Mouse (Mus musculus) G1E (cell line): ENCODE data around the gene Tada1. TPM values are rescaled to one million over a fixed set of nuclear protein-coding genes. Genes with fewer than 3 reads are reported as not detected.

Source experiments
- ATAC-seq: 2 replicates; pipeline ENCODE4 v1.8.0; 2016; ENCODE audit warnings: mild to moderate bottlenecking; ENCODE audit not compliant: insufficient number of reproducible peaks, poor library complexity, low FRiP score, severe bottlenecking; ENCODE audit errors: extremely low read depth
- DNase-seq: peaks from one replicate; pipeline ENCODE4 v3.0.0; 2012; ENCODE audit warnings: low spot score
- H3K27me3 ChIP-seq: 2 replicates; pipeline ENCODE4 v1.6.1; 2012; ENCODE audit warnings: mild to moderate bottlenecking, low read length, inconsistent platforms; ENCODE audit not compliant: insufficient read depth
- H3K36me3 ChIP-seq: replicated peaks from 2 replicates; pipeline ENCODE3; 2012; ENCODE audit warnings: mild to moderate bottlenecking, inconsistent platforms
- H3K4me1 ChIP-seq: 2 replicates; pipeline ENCODE4 v1.6.1; 2012; ENCODE audit warnings: low read depth, low read length, inconsistent platforms, mixed read lengths; ENCODE audit not compliant: insufficient read depth
- H3K4me3 ChIP-seq: 2 replicates; pipeline ENCODE4 v1.5.1; 2012; ENCODE audit warnings: low read depth, mild to moderate bottlenecking, inconsistent platforms, low read length, moderate library complexity, mixed read lengths
- H3K9me3 ChIP-seq: replicated peaks from 2 replicates; pipeline ENCODE4 v1.6.1; 2012; ENCODE audit warnings: inconsistent platforms
- CTCF ChIP-seq: IDR thresholded peaks from 2 replicates; pipeline ENCODE4 v1.5.1; 2012; ENCODE audit warnings: low read depth, low read length, inconsistent platforms, mixed read lengths
- GATA1 ChIP-seq: IDR thresholded peaks from 2 replicates; pipeline ENCODE4 v1.6.1; 2012; ENCODE audit warnings: borderline replicate concordance, low read length, inconsistent platforms, mixed read lengths
- GATA2 ChIP-seq: IDR thresholded peaks from 2 replicates; pipeline ENCODE4 v1.6.1; 2012; ENCODE audit warnings: low read depth, low read length, inconsistent platforms, borderline replicate concordance
- POLR2AphosphoS5 ChIP-seq: IDR thresholded peaks from 2 replicates; pipeline ENCODE4 v1.6.1; 2012; ENCODE audit warnings: low read depth, low read length, inconsistent platforms; ENCODE audit not compliant: insufficient replicate concordance
- TAL1 ChIP-seq: conservative IDR thresholded peaks from 2 replicates; pipeline ENCODE4 v1.6.1; 2012; ENCODE audit warnings: low read depth, low read length, inconsistent platforms, mixed read lengths
- polyA plus RNA-seq: library from polyadenylated mRNA; stranded (reverse); fragments of >175 nt; gene quantifications from 2 replicates; pipeline ENCODE4 v1.2.3, GENCODE M21; 2012
- total RNA-seq, 2 experiments: library from RNA; stranded (forward) in 1 of 2; stranded (reverse) in 1 of 2; fragments of 200-1000 nt in 1 of 2; fragments of >200 nt in 1 of 2; fragmentation: Nextera tagmentation in 1 of 2; gene quantifications; 2 replicates each; pipeline ENCODE4 v1.2.3; 2014 to 2017

The Tada1 gene
- total and polyA plus RNA-seq, 3 experiments = 18.3 to 41.3 (median 27.8) TPM

DNA sequence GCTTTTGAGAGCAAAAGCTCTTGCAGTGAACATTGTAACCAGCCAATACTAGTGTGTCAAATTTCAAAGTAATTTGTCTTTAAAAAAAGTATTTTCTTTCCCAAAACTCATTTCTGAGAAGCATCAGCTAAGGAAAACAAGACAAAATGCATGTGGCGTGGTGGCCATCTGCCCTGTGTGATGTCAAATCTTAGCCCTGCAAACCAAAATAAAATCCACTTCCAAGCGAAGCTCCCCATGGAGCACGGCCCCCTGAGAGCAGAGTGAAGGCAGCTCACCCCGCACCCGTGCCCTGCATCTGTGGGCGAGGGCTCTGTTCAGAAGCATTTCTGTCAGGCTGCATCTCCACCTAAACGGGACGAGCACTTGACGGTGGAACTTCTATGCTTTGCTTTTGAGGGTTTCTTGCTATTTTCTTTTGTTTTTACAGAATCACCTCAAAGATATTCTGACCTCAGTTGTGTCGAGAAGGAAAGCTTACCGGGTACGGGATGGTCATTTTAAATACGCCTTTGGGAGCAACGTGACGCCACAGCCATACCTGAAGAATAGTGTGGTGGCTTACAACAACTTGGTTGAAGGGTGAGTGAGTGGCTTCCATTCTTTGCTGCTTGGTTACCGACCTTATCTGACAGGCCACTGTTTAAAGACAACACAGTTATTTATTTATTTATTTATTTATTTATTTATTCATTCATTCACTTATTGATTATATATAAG, 10.7 kb downstream of the Tada1 start:
- ATAC-seq (no peak), DNase-seq (no peak)
- Histone ChIP-seq H3K4me3 (no peak overlapping the region), H3K36me3 (peaks cover 93% of the 10 kb centered on the region), H3K4me1 (no peaks in the 10 kb centered on the region), H3K27me3 (no peaks in the 10 kb centered on the region), H3K9me3 (no peaks in the 10 kb centered on the region)
- TF ChIP-seq GATA1 = no peak
- no peak for TF ChIP-seq POLR2AphosphoS5
- TF ChIP-seq TAL1 = no peak
- no peak for TF ChIP-seq CTCF
- TF ChIP-seq GATA2 = no peak

DNA sequence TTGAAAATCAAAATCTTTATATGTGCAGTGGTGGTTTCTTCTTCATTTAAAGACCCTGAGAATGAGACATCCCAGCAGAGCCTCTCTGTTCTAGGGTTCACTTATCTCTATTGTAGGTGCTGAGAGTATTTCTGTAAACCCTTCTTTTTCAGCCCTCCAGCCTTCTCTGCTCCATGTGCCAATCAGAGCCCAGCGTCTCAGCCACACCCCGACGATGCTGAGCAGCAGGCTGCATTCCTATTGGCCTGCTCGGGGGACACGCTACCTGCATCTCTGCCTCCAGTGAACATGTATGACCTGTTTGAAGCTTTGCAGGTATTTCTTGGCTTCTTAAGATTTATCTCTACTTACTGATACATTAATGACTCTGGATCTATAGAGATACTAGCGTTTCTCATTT, 12.8 kb downstream of the Tada1 start:
- no peaks in the 10 kb centered on the region for H3K4me1 ChIP-seq
- no peak overlapping the region for H3K4me3 ChIP-seq
- DNase-seq (no peak), ATAC-seq (no peak)
- no peaks in the 10 kb centered on the region for H3K9me3 ChIP-seq
- peaks cover 82% of the 10 kb centered on the region for H3K36me3 ChIP-seq
- no peak for TF ChIP-seq TAL1
- no peak for TF ChIP-seq GATA2
- TF ChIP-seq CTCF = no peak
- no peak for TF ChIP-seq POLR2AphosphoS5
- no peak for TF ChIP-seq GATA1
- no peaks in the 10 kb centered on the region for H3K27me3 ChIP-seq

DNA sequence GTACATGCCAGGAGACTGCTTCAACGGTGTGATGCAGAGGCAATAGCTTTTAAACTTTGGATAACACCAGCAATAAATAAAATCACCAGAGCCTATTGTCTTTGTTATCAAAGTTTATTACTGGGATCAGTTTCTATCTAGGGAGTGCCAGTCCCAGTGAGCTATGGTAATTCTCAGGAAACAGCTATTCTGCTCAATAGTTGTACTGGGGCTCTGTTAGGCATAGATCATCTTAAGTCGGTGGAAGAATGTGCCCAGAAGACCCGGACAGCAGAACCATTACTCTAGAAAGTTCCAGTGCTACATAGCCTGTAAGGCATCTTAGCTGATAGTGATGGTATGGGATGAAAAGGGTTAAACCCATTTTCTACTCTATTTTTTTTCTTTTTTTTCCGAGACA, 15.9 kb downstream of the Tada1 start:
- DNase-seq (no peak), ATAC-seq (no peak)
- no peak overlapping the region for H3K4me3 ChIP-seq
- no peaks in the 10 kb centered on the region for H3K4me1 ChIP-seq
- H3K27me3 ChIP-seq = peaks cover under 1% of the 10 kb centered on the region; the same call in 1 of the 2 replicates
- H3K36me3 ChIP-seq = peaks cover 52% of the 10 kb centered on the region
- H3K9me3 ChIP-seq = no peaks in the 10 kb centered on the region
- TF ChIP-seq TAL1 (no peak), GATA2 (no peak), GATA1 (no peak), CTCF (no peak), POLR2AphosphoS5 (no peak)

DNA sequence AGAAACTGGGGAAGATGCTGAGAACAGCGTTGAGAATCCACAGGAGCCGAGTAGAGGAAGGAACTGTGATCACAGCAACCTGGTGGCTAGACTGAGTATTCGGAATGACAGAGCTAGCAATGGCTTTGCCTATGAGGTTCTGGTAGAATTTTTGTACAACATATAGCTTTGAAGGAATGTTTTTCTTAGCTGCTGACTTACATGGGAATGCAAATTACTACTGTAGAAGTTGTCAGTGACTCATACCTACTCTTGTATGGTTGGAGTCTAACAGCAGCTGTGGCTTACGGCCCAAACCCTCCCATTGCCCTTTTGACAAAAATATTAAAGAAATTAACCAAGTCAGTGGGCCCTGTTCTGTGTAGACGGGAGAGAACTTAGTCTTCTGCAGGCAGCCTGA, 16.8 kb downstream of the Tada1 start:
- DNase-seq = no peak
- peaks cover 2% of the 10 kb centered on the region; the same call in 1 of the 2 replicates for H3K27me3 ChIP-seq
- H3K9me3 ChIP-seq = no peaks in the 10 kb centered on the region
- ATAC-seq = no peak
- no peak for TF ChIP-seq GATA2
- TF ChIP-seq TAL1 = no peak
- TF ChIP-seq POLR2AphosphoS5 = no peak
- H3K4me3 ChIP-seq = no peak overlapping the region
- H3K4me1 ChIP-seq = no peaks in the 10 kb centered on the region
- peaks cover 43% of the 10 kb centered on the region for H3K36me3 ChIP-seq

DNA sequence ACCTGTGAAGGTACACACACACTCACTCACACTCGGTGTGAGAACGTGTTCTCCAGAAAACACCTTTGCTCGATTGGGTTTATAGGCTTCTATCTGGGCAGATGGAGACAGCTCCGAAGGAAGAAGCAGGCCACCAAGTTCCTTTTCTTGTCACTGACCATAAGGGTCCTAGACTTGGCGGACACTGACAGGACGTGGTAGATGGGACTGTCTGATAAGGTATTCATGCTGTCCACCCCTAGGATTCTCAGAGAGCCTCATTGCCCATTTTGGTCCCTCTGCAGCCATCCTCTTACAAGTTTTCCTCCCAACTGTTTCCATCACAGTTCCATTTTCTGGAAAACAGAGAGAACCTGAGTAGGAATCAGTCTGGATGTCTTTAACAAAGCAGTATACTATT, 17.5 kb downstream of the Tada1 start:
- H3K9me3 ChIP-seq = no peaks in the 10 kb centered on the region
- ATAC-seq (no peak), DNase-seq (no peak)
- no peak overlapping the region for H3K4me3 ChIP-seq
- TF ChIP-seq TAL1 = no peak
- TF ChIP-seq GATA1 = no peak
- no peak for TF ChIP-seq CTCF
- TF ChIP-seq POLR2AphosphoS5 = no peak
- TF ChIP-seq GATA2 = no peak
- H3K4me1 ChIP-seq = no peaks in the 10 kb centered on the region
- H3K27me3 ChIP-seq = peaks cover 2% of the 10 kb centered on the region; the same call in 1 of the 2 replicates
- H3K36me3 ChIP-seq = peaks cover 36% of the 10 kb centered on the region

DNA sequence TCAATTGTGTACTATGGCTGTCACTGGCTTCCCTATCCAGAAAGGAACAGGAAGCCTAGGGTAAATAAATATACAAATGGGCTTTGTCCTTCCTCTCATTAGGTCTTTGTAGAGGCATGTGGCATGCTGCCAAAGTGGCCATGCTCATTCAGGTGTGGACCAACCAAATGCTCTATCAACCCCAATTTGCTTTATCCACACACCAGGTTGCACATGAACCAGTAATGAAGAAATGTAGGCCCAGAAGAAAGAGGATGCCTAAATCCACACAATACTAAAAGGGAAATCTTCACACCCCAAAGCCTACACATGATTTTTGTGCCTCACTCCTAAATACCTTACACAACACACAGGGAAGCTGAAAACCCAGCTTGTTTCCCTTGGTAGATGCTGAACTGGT, 22.6 kb downstream of the Tada1 start:
- Histone ChIP-seq H3K4me3 (no peak overlapping the region), H3K36me3 (peaks cover under 1% of the 10 kb centered on the region), H3K9me3 (no peaks in the 10 kb centered on the region), H3K4me1 (no peaks in the 10 kb centered on the region), H3K27me3 (peaks cover 2% of the 10 kb centered on the region; the same call in 1 of the 2 replicates)
- TF ChIP-seq TAL1 (no peak), GATA2 (no peak), CTCF (no peak), POLR2AphosphoS5 (no peak), GATA1 (no peak)
- DNase-seq (no peak), ATAC-seq (no peak)
